Mouse (Mus musculus) cortical plate, adult 2 months (tissue): Measurements from ENCODE around the gene Gpr33.

Experiments used
- CTCF ChIP-seq: fragments of 200-500 bp; IDR thresholded peaks from 2 replicates; pipeline ENCODE4 v1.5.1; 2011; ENCODE audit warnings: mild to moderate bottlenecking, control low read depth, low read length; ENCODE audit not compliant: insufficient read depth; ENCODE audit errors: extremely low read depth
- POLR2A ChIP-seq: fragments of 200-500 bp; IDR thresholded peaks from 2 replicates; pipeline ENCODE4 v1.6.1; 2011; ENCODE audit warnings: mild to moderate bottlenecking, low read length, control low read depth; ENCODE audit not compliant: insufficient read depth; ENCODE audit errors: extremely low read depth

DNA sequence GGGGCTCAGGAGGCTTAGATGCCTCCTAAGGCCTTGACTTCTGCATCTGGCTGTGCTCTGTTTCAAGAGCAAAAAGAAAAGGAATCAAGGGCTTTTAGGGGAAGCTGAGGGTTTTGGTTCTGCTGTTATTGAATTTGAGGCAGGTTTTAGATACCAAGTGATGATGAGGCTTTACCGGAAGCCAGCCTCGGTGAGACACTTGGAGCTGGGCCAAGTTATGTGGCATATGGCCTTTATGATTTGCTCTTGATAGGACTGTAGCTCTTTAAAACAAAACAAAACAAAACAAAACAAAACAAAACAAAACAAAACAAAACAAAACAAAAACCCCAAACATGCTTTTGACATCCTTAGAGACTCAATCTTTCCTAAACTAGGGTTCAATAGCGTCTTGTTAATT is 7.1 kb upstream of the Gpr33 start:
- TF ChIP-seq POLR2A (no peak), CTCF (no peak)
